Mouse (Mus musculus): Measurements from ENCODE around the gene Fam78a.

Gene Fam78a

GRCm38 (mm10) chr2:32102944-32103343 is 18.3 kb upstream of the Fam78a start:
- no peak for DNase-seq (ENCODE audit: low read depth, low spot score)

GRCm38 (mm10) chr2:32096122-32096420 is 11.4 kb upstream of the Fam78a start:
- no peak for DNase-seq (ENCODE audit: low read depth, low spot score)

- peak; percentile 84 for DNase-seq (ENCODE audit: low read depth, low spot score)
Measured at GRCm38 (mm10) chr2:32095351-32096121, 10.9 kb upstream of the Fam78a start, which contains the start of gene Plpp7. Gene Plpp7, plus strand, starts transcription at chr2:32095528.

GRCm38 (mm10) chr2:32094001-32094707 is 9.5 kb upstream of the Fam78a start:
- DNase-seq (ENCODE audit: low read depth, low spot score) = no peak

- DNase-seq (ENCODE audit: low read depth, low spot score) = no peak
Measured at GRCm38 (mm10) chr2:32091956-32092355, 7.3 kb upstream of the Fam78a start.

- DNase-seq (ENCODE audit: low read depth, low spot score) = no peak
Measured at GRCm38 (mm10) chr2:32090145-32090544, 5.5 kb upstream of the Fam78a start.

GRCm38 (mm10) chr2:32089606-32090005 is 4.9 kb upstream of the Fam78a start:
- DNase-seq (ENCODE audit: low read depth, low spot score) = no peak

GRCm38 (mm10) chr2:32088372-32088981 is 3.8 kb upstream of the Fam78a start:
- DNase-seq (ENCODE audit: low read depth, low spot score) = peak; percentile 67

GRCm38 (mm10) chr2:32087606-32088005 is 2.9 kb upstream of the Fam78a start:
- no peak for DNase-seq (ENCODE audit: low read depth, low spot score)

GRCm38 (mm10) chr2:32085231-32085630 is 574 bp upstream of the Fam78a start:
- no peak for DNase-seq (ENCODE audit: low read depth, low spot score)

- no peak for DNase-seq (ENCODE audit: low read depth, low spot score)
Measured at GRCm38 (mm10) chr2:32084872-32085199, 179 bp upstream of the Fam78a start.

GRCm38 (mm10) chr2:32083159-32084011 is 1.3 kb downstream of the Fam78a start:
- no peak for DNase-seq (ENCODE audit: low read depth, low spot score)

- no peak for DNase-seq (ENCODE audit: low read depth, low spot score)
Measured at GRCm38 (mm10) chr2:32082229-32082628, 2.4 kb downstream of the Fam78a start.

- DNase-seq (ENCODE audit: low read depth, low spot score) = no peak
Measured at GRCm38 (mm10) chr2:32081296-32081929, 3.2 kb downstream of the Fam78a start.

GRCm38 (mm10) chr2:32080681-32081080 is 4.0 kb downstream of the Fam78a start:
- no peak for DNase-seq (ENCODE audit: low read depth, low spot score)

GRCm38 (mm10) chr2:32079191-32079725 is 5.4 kb downstream of the Fam78a start:
- DNase-seq (ENCODE audit: low read depth, low spot score) = no peak

GRCm38 (mm10) chr2:32078522-32078921 is 6.1 kb downstream of the Fam78a start:
- DNase-seq (ENCODE audit: low read depth, low spot score) = no peak

- DNase-seq (ENCODE audit: low read depth, low spot score) = no peak
Measured at GRCm38 (mm10) chr2:32077744-32078143, 6.9 kb downstream of the Fam78a start.

- no peak for DNase-seq (ENCODE audit: low read depth, low spot score)
Measured at GRCm38 (mm10) chr2:32075368-32075767, 9.3 kb downstream of the Fam78a start.

GRCm38 (mm10) chr2:32074404-32074803 is 10.3 kb downstream of the Fam78a start:
- no peak for DNase-seq (ENCODE audit: low read depth, low spot score)

GRCm38 (mm10) chr2:32070747-32071146 is 13.9 kb downstream of the Fam78a start:
- no peak for DNase-seq (ENCODE audit: low read depth, low spot score)
